Mouse (Mus musculus) lung, postnatal 0 days (tissue): ENCODE measurements around the gene Tmem88b.
"Not testable (repeated sequence)": the region's sequence is repeated elsewhere in the genome, so short reads cannot be mapped to it uniquely, and the experiment has no call there.

Source experiments
- CTCF ChIP-seq: IDR thresholded peaks from 2 replicates; pipeline ENCODE4 v1.5.1; 2016; ENCODE audit warnings: antibody characterized with exemption, mild to moderate bottlenecking
- EP300 ChIP-seq: IDR thresholded peaks from 2 replicates; pipeline ENCODE4 v1.6.1; 2016; ENCODE audit warnings: antibody characterized with exemption, mild to moderate bottlenecking, control low read depth

DNA sequence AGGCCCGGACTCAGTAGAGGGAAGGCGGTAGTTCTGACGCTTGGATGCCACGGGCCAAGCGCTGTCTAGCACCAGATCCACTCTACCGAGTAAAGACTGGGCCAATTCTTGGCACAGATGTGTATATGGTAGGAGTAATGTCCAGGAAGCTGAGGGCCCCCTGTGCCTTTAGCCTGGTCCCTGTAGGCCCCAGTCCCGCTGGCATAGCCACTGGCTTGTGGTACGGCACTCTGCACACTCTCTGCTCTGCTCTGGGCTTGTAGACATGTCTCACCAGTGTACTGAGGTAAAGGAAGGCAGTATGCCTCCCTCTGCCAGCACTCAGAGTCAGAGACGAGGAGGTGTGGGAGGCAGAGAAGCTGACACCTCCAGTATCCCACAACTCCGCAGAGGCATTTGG is 45.0 kb downstream of the Tmem88b start:
- not testable (repeated sequence) for TF ChIP-seq CTCF, EP300
